Mouse (Mus musculus) cerebellum, postnatal 4 days (tissue): ENCODE results near the gene D930020B18Rik.

ENCODE experiments used
- DNase-seq, 2 experiments: peaks; one replicate each; pipeline ENCODE4 v3.0.0; 2022; ENCODE audit warnings: low spot score in 2 of 2, mixed read lengths in 1 of 2

Gene D930020B18Rik

GRCm38 (mm10) chr10:121639573-121639972 is 1.8 kb upstream of the D930020B18Rik start:
- no peak for DNase-seq

- DNase-seq: peak in 1 of 2 experiments; percentile 10
Observed at GRCm38 (mm10) chr10:121640150-121640930, 1.0 kb upstream of the D930020B18Rik start.

GRCm38 (mm10) chr10:121640944-121641271 is 480 bp upstream of the D930020B18Rik start:
- no peak for DNase-seq

- no peak for DNase-seq
Observed at GRCm38 (mm10) chr10:121642054-121642947, 913 bp downstream of the D930020B18Rik start.

- no peak for DNase-seq
Observed at GRCm38 (mm10) chr10:121646294-121646693, 4.9 kb downstream of the D930020B18Rik start.

GRCm38 (mm10) chr10:121653079-121653478 is 11.7 kb downstream of the D930020B18Rik start:
- no peak for DNase-seq

GRCm38 (mm10) chr10:121655907-121656306 is 14.5 kb downstream of the D930020B18Rik start:
- no peak for DNase-seq

GRCm38 (mm10) chr10:121662711-121663110 is 21.3 kb downstream of the D930020B18Rik start:
- DNase-seq: no peak

GRCm38 (mm10) chr10:121663599-121663998 is 22.2 kb downstream of the D930020B18Rik start:
- DNase-seq: no peak

GRCm38 (mm10) chr10:121665631-121666145 is 24.3 kb downstream of the D930020B18Rik start:
- DNase-seq: no peak

- DNase-seq: no peak
Observed at GRCm38 (mm10) chr10:121669103-121669502, 27.7 kb downstream of the D930020B18Rik start.

- DNase-seq: no peak
Observed at GRCm38 (mm10) chr10:121677019-121677418, 35.6 kb downstream of the D930020B18Rik start.

GRCm38 (mm10) chr10:121680902-121681301 is 39.5 kb downstream of the D930020B18Rik start:
- no peak for DNase-seq

GRCm38 (mm10) chr10:121682539-121682938 is 41.2 kb downstream of the D930020B18Rik start:
- DNase-seq: no peak

GRCm38 (mm10) chr10:121686153-121686660 is 44.8 kb downstream of the D930020B18Rik start:
- no peak for DNase-seq

- DNase-seq: no peak
Observed at GRCm38 (mm10) chr10:121687511-121687910, 46.1 kb downstream of the D930020B18Rik start.

- DNase-seq: peak; percentile 49 to 79
Observed at GRCm38 (mm10) chr10:121689591-121690314, 48.4 kb downstream of the D930020B18Rik start.

- no peak for DNase-seq
Observed at GRCm38 (mm10) chr10:121692944-121693579, 51.7 kb downstream of the D930020B18Rik start.

GRCm38 (mm10) chr10:121694567-121694966 is 53.2 kb downstream of the D930020B18Rik start:
- DNase-seq: no peak

- peak in 1 of 2 experiments; percentile 59 for DNase-seq
Observed at GRCm38 (mm10) chr10:121701296-121702248, 60.2 kb downstream of the D930020B18Rik start.
